Mouse (Mus musculus) cortical plate, adult 2 months (tissue): Measurements from ENCODE around the gene Ampd3.

Source experiments
- CTCF ChIP-seq: fragments of 200-500 bp; IDR thresholded peaks from 2 replicates; pipeline ENCODE4 v1.5.1; 2011; ENCODE audit warnings: mild to moderate bottlenecking, control low read depth, low read length; ENCODE audit not compliant: insufficient read depth; ENCODE audit errors: extremely low read depth
- POLR2A ChIP-seq: fragments of 200-500 bp; IDR thresholded peaks from 2 replicates; pipeline ENCODE4 v1.6.1; 2011; ENCODE audit warnings: mild to moderate bottlenecking, low read length, control low read depth; ENCODE audit not compliant: insufficient read depth; ENCODE audit errors: extremely low read depth

- TF ChIP-seq POLR2A (no peak), CTCF (no peak)
These were observed 5.3 kb upstream of the Ampd3 start for GRCm38 (mm10) chr7:110762605-110763180.
